Mouse (Mus musculus) lung, postnatal 10 days (tissue): ENCODE measurements at regions not wholly inside any gene's neighbourhood (a gene's known extent, or its start where the extent isn't known, plus 50 kb on each side); places are given as distances from the start of the nearest gene placed in this dataset.

Experiments used
- DNase-seq: peaks from one replicate; pipeline ENCODE4 v3.0.0; 2021

GRCm38 (mm10) chr15:64532260-64533120 lies 285.0 kb upstream of the Gm21798 start:
- no peak for DNase-seq

- DNase-seq: no peak
These were observed 284.2 kb upstream of the Gm21798 start for GRCm38 (mm10) chr15:64533169-64533795.

- DNase-seq: no peak
These were observed 283.3 kb upstream of the Gm21798 start for GRCm38 (mm10) chr15:64534166-64534565.

GRCm38 (mm10) chr15:64535160-64535559 lies 282.3 kb upstream of the Gm21798 start:
- no peak for DNase-seq

GRCm38 (mm10) chr15:64541395-64541794 lies 276.1 kb upstream of the Gm21798 start:
- no peak for DNase-seq

GRCm38 (mm10) chr15:64542250-64542901 lies 275.1 kb upstream of the Gm21798 start:
- no peak for DNase-seq

- DNase-seq: no peak
These were observed 274.6 kb upstream of the Gm21798 start for GRCm38 (mm10) chr15:64542908-64543307.

- no peak for DNase-seq
These were observed 271.5 kb upstream of the Gm21798 start for GRCm38 (mm10) chr15:64546035-64546434.

- no peak for DNase-seq
These were observed 260.0 kb upstream of the Gm21798 start for GRCm38 (mm10) chr15:64557540-64557939.

- no peak for DNase-seq
These were observed 259.3 kb upstream of the Gm21798 start for GRCm38 (mm10) chr15:64558220-64558619.

GRCm38 (mm10) chr15:64562431-64563111 lies 254.9 kb upstream of the Gm21798 start:
- DNase-seq: no peak

- no peak for DNase-seq
These were observed 252.8 kb upstream of the Gm21798 start for GRCm38 (mm10) chr15:64564703-64565102.

GRCm38 (mm10) chr15:64576891-64577535 lies 240.5 kb upstream of the Gm21798 start:
- DNase-seq: no peak

- no peak for DNase-seq
These were observed 238.5 kb upstream of the Gm21798 start for GRCm38 (mm10) chr15:64578991-64579390.

- no peak for DNase-seq
These were observed 237.0 kb upstream of the Gm21798 start for GRCm38 (mm10) chr15:64580481-64580880.

- DNase-seq: no peak
These were observed 236.4 kb upstream of the Gm21798 start for GRCm38 (mm10) chr15:64581046-64581445.

GRCm38 (mm10) chr15:64584129-64584528 lies 233.4 kb upstream of the Gm21798 start:
- no peak for DNase-seq

- DNase-seq: no peak
These were observed 230.7 kb upstream of the Gm21798 start for GRCm38 (mm10) chr15:64586776-64587175.

GRCm38 (mm10) chr15:64590092-64590881 lies 227.2 kb upstream of the Gm21798 start:
- no peak for DNase-seq

- DNase-seq: no peak
These were observed 204.0 kb upstream of the Gm21798 start for GRCm38 (mm10) chr15:64613503-64613902.

- no peak for DNase-seq
These were observed 199.0 kb upstream of the Gm21798 start for GRCm38 (mm10) chr15:64618471-64618870.

- DNase-seq: no peak
These were observed 195.6 kb upstream of the Gm21798 start for GRCm38 (mm10) chr15:64621876-64622275.
